Mouse (Mus musculus): Measurements from ENCODE around the gene Pptc7.

- TF ChIP-seq POLR2A (IDR thresholded peaks at IDR 0.05; ENCODE audit: low read depth, low read length) = no peak
- TF ChIP-seq CTCF (IDR thresholded peaks at IDR 0.05; ENCODE audit: extremely low read depth, insufficient read depth, insufficient read length, insufficient replicate concordance) = no peak
Observed at GRCm38 (mm10) chr5:122240521-122240920, 43.6 kb upstream of the Pptc7 start.
